27 mouse cellular contexts compared by ENCODE assay signal in the genomic region with DNA sequence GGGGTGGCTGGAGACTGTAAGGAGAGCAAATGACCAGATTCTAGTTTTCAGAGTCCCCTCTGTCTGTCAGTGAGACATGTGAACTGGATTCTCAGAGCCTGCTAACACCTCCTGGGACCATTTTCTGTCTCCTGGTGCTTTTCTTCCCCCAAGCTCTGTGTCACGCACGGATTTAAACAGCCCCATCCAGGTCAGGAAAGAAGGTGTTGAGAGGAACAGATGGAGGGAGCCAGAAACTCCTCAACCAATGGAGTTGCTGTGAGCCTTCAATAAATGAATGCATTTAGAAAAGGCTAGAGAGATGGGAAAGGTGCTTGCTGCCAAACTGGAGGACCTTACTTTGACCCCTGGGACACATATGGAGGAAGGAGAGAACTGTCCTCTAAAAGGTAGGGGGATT. TPM values are rescaled to one million over a fixed set of nuclear protein-coding genes. Genes with fewer than 3 reads are reported as not detected.
DNase-seq lines count a peak whose midpoint lies in the region; ATAC-seq and TF ChIP-seq lines count a peak whose summit lies in the region.
"Had no signal": no experiment of that assay in that cellular context is flagged by ENCODE, and none has a peak within 500 bp of the region (broad histone marks: within the 10 kb centered on the region; RNA-seq: fewer than 3 reads in every experiment).

No protein-coding gene starts in this region.

- H3K36me3 ChIP-seq in erythroblast, embryonic 14.5 days (ENCODE audit: control insufficient read depth): peaks cover 34% of the 10 kb centered on the region
- H3K36me3 ChIP-seq in liver, adult 2 months (ENCODE audit: control insufficient read depth, insufficient read depth, low read length): no peaks in the 10 kb centered on the region
- H3K36me3 ChIP-seq in liver, embryonic 13.5 days: 0 out of 2 replicates have a peak, but pooled peaks cover 8% of the 10 kb centered on the region
- peaks cover 30% of the 10 kb centered on the region for H3K36me3 ChIP-seq in small intestine, adult 2 months (ENCODE audit: control insufficient read depth, insufficient read depth, low read length)
- H3K36me3 ChIP-seq: midbrain, embryonic 12.5 days had no signal

- no peak for TF ChIP-seq POLR2A in liver, adult 2 months (IDR thresholded peaks at IDR 0.05; ENCODE audit: extremely low read depth, insufficient read depth, low read length)
- TF ChIP-seq POLR2A in small intestine, adult 2 months (IDR thresholded peaks at IDR 0.05; ENCODE audit: low read depth, low read length): no peak

- no peak for ATAC-seq in erythroblast, adult 5-6 weeks (replicated peaks; ENCODE audit: low FRiP score, poor library complexity, severe bottlenecking)
- no peak for ATAC-seq in liver, embryonic 13.5 days (ENCODE audit: low read depth)
- ATAC-seq: inflammation-experienced regulatory T-cells, adult 6 months; Patski had no signal

- WGBS in liver, adult 2 months: 29% methylated on average over 2 of the region's 2 CpGs
- WGBS in liver, embryonic 13.5 days (ENCODE audit: insufficient replicate concordance): 92% methylated on average over 2 of the region's 2 CpGs
- 93% methylated on average over 2 of the region's 2 CpGs for WGBS in small intestine, adult 2 months

- intact Hi-C loops in left cerebral cortex, adult 2 months (cut with DNase I): no loop called here

- peaks cover 98% of the 10 kb centered on the region for H3K4me1 ChIP-seq in erythroblast, embryonic 14.5 days (ENCODE audit: control insufficient read depth)
- peaks cover 14% of the 10 kb centered on the region for H3K4me1 ChIP-seq in liver, adult 2 months (ENCODE audit: control insufficient read depth, insufficient read depth, low read length)
- peaks cover 96% of the 10 kb centered on the region for H3K4me1 ChIP-seq in liver, embryonic 13.5 days (replicated peaks)
- H3K4me1 ChIP-seq in small intestine, adult 2 months (ENCODE audit: control insufficient read depth, insufficient read depth, insufficient read length, low read length): peaks cover 11% of the 10 kb centered on the region

- no peaks in the 10 kb centered on the region for H3K27me3 ChIP-seq in erythroblast, embryonic 14.5 days (ENCODE audit: control insufficient read depth)
- H3K27me3 ChIP-seq in liver, adult 2 months (ENCODE audit: control insufficient read depth, insufficient read depth, low read length): no peaks in the 10 kb centered on the region
- H3K27me3 ChIP-seq in liver, embryonic 13.5 days: no peaks in the 10 kb centered on the region
- H3K27me3 ChIP-seq in small intestine, adult 2 months (ENCODE audit: control insufficient read depth, insufficient read depth, low read length): no peaks in the 10 kb centered on the region
- H3K27me3 ChIP-seq: CH12.LX; embryonic facial prominence, embryonic 12.5 days; hindbrain, embryonic 15.5 days; lung, embryonic 15.5 days; midbrain, embryonic 12.5 days; neural tube, embryonic 13.5 days; Patski had no signal

- peak overlapping the region; percentile 94 for H3K27ac ChIP-seq in liver, adult 2 months (replicated peaks; ENCODE audit: insufficient read depth, low read depth, low read length)
- peak overlapping the region; percentile 91 for H3K27ac ChIP-seq in liver, embryonic 13.5 days
- H3K27ac ChIP-seq in small intestine, adult 2 months (ENCODE audit: insufficient read depth, low read depth, low read length): 0 out of 2 replicates have a peak overlapping the region, but pooled peaks have one; percentile 43
- H3K27ac ChIP-seq in left cerebral cortex, adult 2 months: no peak overlapping the region
- H3K27ac ChIP-seq: embryonic facial prominence, embryonic 12.5 days; gastrocnemius, adult 2 months; hindbrain, embryonic 10.5 days; hindbrain, embryonic 15.5 days; layer of hippocampus, adult 2 months; lung, embryonic 15.5 days; midbrain, embryonic 12.5 days; neural tube, embryonic 13.5 days had no signal

- no peak for DNase-seq in liver, adult 2 months (ENCODE audit: extremely low read depth, low read depth, low spot score)
- DNase-seq in liver: no peak
- no peak for DNase-seq in liver, embryonic 13.5 days
- no peak for DNase-seq in left cerebral cortex, adult 2 months (ENCODE audit: extremely low spot score in 1 of 2, low spot score in 2 of 2)
- DNase-seq in thymus, adult 18-20 months: no peak
- DNase-seq: adrenal gland, postnatal 14 days; cerebellum, adult 2 months; cerebellum, postnatal 25 days; gastrocnemius, adult 2 months; heart, postnatal 14 days; left cerebral cortex, postnatal 4 days; lung, postnatal 36 days had no signal

- H3K9ac ChIP-seq in liver, adult 2 months (ENCODE audit: low read depth, low read length): peak overlapping the region; percentile 36
- H3K9ac ChIP-seq in liver, embryonic 13.5 days: peak overlapping the region; percentile 73
- H3K9ac ChIP-seq: embryonic facial prominence, embryonic 12.5 days; hindbrain, embryonic 15.5 days; lung, embryonic 15.5 days; midbrain, embryonic 12.5 days; neural tube, embryonic 13.5 days had no signal

- H3K4me3 ChIP-seq in erythroblast, embryonic 14.5 days (replicated peaks): peak overlapping the region; percentile 55
- H3K4me3 ChIP-seq in liver, adult 2 months (ENCODE audit: insufficient read depth, low read depth, low read length): peak overlapping the region; percentile 6; the same call in 1 of the 2 replicates
- peak overlapping the region; percentile 44 for H3K4me3 ChIP-seq in liver, embryonic 13.5 days (replicated peaks)
- no peak overlapping the region for H3K4me3 ChIP-seq in small intestine, adult 2 months (ENCODE audit: low read depth, low read length)
- no peak overlapping the region for H3K4me3 ChIP-seq in left cerebral cortex, adult 2 months
- H3K4me3 ChIP-seq: embryonic facial prominence, embryonic 12.5 days; gastrocnemius, adult 2 months; hindbrain, embryonic 10.5 days; hindbrain, embryonic 15.5 days; layer of hippocampus, adult 2 months; lung, embryonic 15.5 days; midbrain, embryonic 12.5 days; neural tube, embryonic 13.5 days had no signal

- no peaks in the 10 kb centered on the region for H3K9me3 ChIP-seq in erythroblast, embryonic 14.5 days (ENCODE audit: control insufficient read depth, low read length)
- H3K9me3 ChIP-seq in liver, embryonic 13.5 days (replicated peaks): no peaks in the 10 kb centered on the region
- H3K9me3 ChIP-seq: embryonic facial prominence, embryonic 12.5 days; hindbrain, embryonic 10.5 days; hindbrain, embryonic 15.5 days; lung, embryonic 15.5 days; midbrain, embryonic 12.5 days; neural tube, embryonic 13.5 days had no signal

- H3K4me2 ChIP-seq in liver, embryonic 13.5 days: peak overlapping the region; percentile 71
- H3K4me2 ChIP-seq: embryonic facial prominence, embryonic 12.5 days; hindbrain, embryonic 15.5 days; lung, embryonic 15.5 days; midbrain, embryonic 12.5 days; neural tube, embryonic 13.5 days had no signal

- H3K79me2 ChIP-seq in liver, adult 2 months (ENCODE audit: control insufficient read depth, insufficient read depth, low read length): peaks cover 12% of the 10 kb centered on the region; the same call in 1 of the 2 replicates

- no peak for TF ChIP-seq CTCF in liver, adult 2 months (IDR thresholded peaks at IDR 0.05; ENCODE audit: low read depth, low read length)
- TF ChIP-seq CTCF in small intestine, adult 2 months (IDR thresholded peaks at IDR 0.05; ENCODE audit: extremely low read depth, insufficient read length, insufficient replicate concordance, low read depth, low read length): no peak
- TF ChIP-seq CTCF in left cerebral cortex, adult 2 months (IDR thresholded peaks at IDR 0.05): no peak

RNA-seq across cellular contexts. Expression of a gene that starts 34.0 kb away (rescaled TPM):
- polyA plus RNA-seq in erythroblast, embryonic 14.5 days (2012): 0.06 and 0.13 TPM in 2 replicates
- total RNA-seq in erythroblast, adult 5-6 weeks (2015; ENCODE audit: low replicate concordance): not detected in 2 replicates
- total RNA-seq in erythroblast, adult 5-6 weeks (2017; ENCODE audit: low replicate concordance): not detected in 2 replicates
- 0.13 TPM in 1 of 2 replicates, not detected in the other for total RNA-seq in liver, adult 2 months (2014; rRNA removed)
- 0.05 and 0.28 TPM in 2 replicates for polyA plus RNA-seq in liver, adult 2 months (2012; rRNA removed)
- polyA plus RNA-seq in liver, embryonic 13.5 days (2015; fragmentation: Nextera tagmentation; extraction: Ambion mirVana): 1.7 and 2.3 TPM in 2 replicates
- 0.47 and 0.53 TPM in 2 replicates for polyA plus RNA-seq in small intestine, adult 2 months (2012; rRNA removed)
- total RNA-seq in left cerebral cortex, adult 2 months (2021): 100 to 1,000 TPM; 114 to 128 TPM
- total RNA-seq: megakaryocyte, adult 5-6 weeks had no signal

RNA-seq across cellular contexts. Expression of a gene that starts 48.7 kb away (rescaled TPM):
- 0.07 TPM in 1 of 2 replicates, not detected in the other for polyA plus RNA-seq in erythroblast, embryonic 14.5 days (2012)
- not detected in 2 replicates for total RNA-seq in erythroblast, adult 5-6 weeks (2015; ENCODE audit: low replicate concordance)
- total RNA-seq in erythroblast, adult 5-6 weeks (2017; ENCODE audit: low replicate concordance): not detected in 2 replicates
- total RNA-seq in liver, adult 2 months (2014; rRNA removed): 1.0 and 1.7 TPM in 2 replicates
- 5.0 and 11.3 TPM in 2 replicates for polyA plus RNA-seq in liver, adult 2 months (2012; rRNA removed)
- 3.2 and 3.6 TPM in 2 replicates for polyA plus RNA-seq in liver, embryonic 13.5 days (2015; fragmentation: Nextera tagmentation; extraction: Ambion mirVana)
- polyA plus RNA-seq in small intestine, adult 2 months (2012; rRNA removed): 34.1 and 57.4 TPM in 2 replicates
- 10 to 100 TPM; 15.1 to 18.2 TPM for total RNA-seq in left cerebral cortex, adult 2 months (2021)
- total RNA-seq: CH12.LX; megakaryocyte, adult 5-6 weeks had no signal
- polyA plus RNA-seq: inflammation-experienced regulatory T-cells, adult 6 months had no signal

RNA-seq across cellular contexts. Expression of a gene that starts 56.1 kb away (rescaled TPM):
- polyA plus RNA-seq in erythroblast, embryonic 14.5 days (2012): 0.50 and 0.57 TPM in 2 replicates
- 15.5 and 18.8 TPM in 2 replicates for total RNA-seq in erythroblast, adult 5-6 weeks (2015; ENCODE audit: low replicate concordance)
- total RNA-seq in erythroblast, adult 5-6 weeks (2017; ENCODE audit: low replicate concordance): 6.8 and 7.6 TPM in 2 replicates
- 24.8 and 28.9 TPM in 2 replicates for total RNA-seq in liver, adult 2 months (2014; rRNA removed)
- polyA plus RNA-seq in liver, adult 2 months (2012; rRNA removed): 120 and 133 TPM in 2 replicates
- 24.9 and 25.2 TPM in 2 replicates for polyA plus RNA-seq in liver, embryonic 13.5 days (2015; fragmentation: Nextera tagmentation; extraction: Ambion mirVana)
- 663 and 1,754 TPM in 2 replicates for polyA plus RNA-seq in small intestine, adult 2 months (2012; rRNA removed)
- 10 to 100 TPM; 26.4 to 27.8 TPM for total RNA-seq in left cerebral cortex, adult 2 months (2021)
- polyA plus RNA-seq: C2C12 had no signal

Comparison
In these comparisons a context has a peak if more than half of its experiments do, and no peak if none do; other contexts are left out.
1. H3K4me3 ChIP-seq: peak in erythroblast, embryonic 14.5 days (single experiment), liver, adult 2 months (single experiment) and liver, embryonic 13.5 days (single experiment); none in small intestine, adult 2 months (single experiment) and left cerebral cortex, adult 2 months (single experiment).
2. RNA of a gene that starts 56.1 kb away (polyA plus RNA-seq): 663 to 1,754 TPM in small intestine, adult 2 months, 120 to 133 TPM in liver, adult 2 months and 24.9 to 25.2 TPM in liver, embryonic 13.5 days; 0.50 to 0.57 TPM in erythroblast, embryonic 14.5 days; every median in the first group is over 10 times any median in the second.